Mouse (Mus musculus): Measurements from ENCODE around the gene Olfr117.
"Not testable (repeated sequence)": the region's sequence is repeated elsewhere in the genome, so short reads cannot be mapped to it uniquely, and the experiment has no call there.

Gene Olfr117

DNA sequence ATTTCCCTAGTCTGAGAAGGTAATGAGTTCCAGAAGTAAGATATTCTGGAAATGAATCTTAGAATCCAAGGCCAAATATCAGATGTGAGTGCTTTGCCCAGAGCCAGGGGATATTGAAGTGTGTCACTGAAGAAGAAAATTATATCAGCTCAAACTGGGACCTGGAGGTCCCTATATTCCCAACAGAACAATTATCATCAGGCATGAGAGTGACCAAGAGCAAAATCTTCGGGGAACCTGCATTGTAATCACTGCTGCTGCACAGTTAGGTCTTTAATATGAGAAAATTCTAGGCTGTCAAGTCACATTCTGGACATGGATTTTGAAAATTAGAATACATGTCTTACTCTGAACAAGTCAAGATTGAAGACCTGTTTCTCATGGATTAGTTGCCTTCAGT lies at the start of gene Olfr117:
TSS of gene Olfr117 (minus strand) at position 101 of the 400 bp plus-strand sequence.
- no peak for DNase-seq (ENCODE audit: low spot score in 2 of 2)

GRCm38 (mm10) chr17:37696264-37696663 lies 32.7 kb upstream of the Olfr117 start, which contains the start of gene Olfr119:
Gene Olfr119 (plus strand): TSS chr17:37696564.
- not testable (repeated sequence) for DNase-seq (ENCODE audit: low spot score in 2 of 2)

- no peak for DNase-seq (ENCODE audit: low spot score in 2 of 2)
These were observed 3.1 kb upstream of the Olfr117 start, which contains the start of gene Olfr118 for GRCm38 (mm10) chr17:37666688-37667087. Gene Olfr118 (plus strand): TSS chr17:37666988.

DNA sequence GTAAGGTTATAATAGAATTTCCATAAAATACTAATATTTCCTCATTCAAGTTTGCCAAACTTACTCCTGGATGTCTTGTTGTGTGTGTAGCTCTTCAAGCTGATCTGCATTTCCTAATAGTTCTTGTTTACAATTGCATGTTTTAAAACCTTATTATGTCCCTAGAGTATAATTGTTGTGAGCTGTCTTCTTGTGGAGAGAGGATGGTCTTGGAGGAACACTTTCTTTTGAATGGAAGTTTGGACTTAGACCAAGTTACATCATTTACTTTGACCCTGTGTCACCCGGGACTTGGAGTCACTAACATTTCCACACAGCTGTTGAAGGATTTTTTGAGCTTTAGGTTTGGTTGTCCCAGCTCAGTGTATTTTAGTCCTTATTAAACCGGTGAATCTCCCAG lies 36.6 kb downstream of the Olfr117 start, which contains the start of the genes Olfr115 and Olfr116:
TSS of gene Olfr115 (minus strand) at position 101 of the 400 bp plus-strand sequence.
TSS of gene Olfr116 (minus strand) at position 191 of the 400 bp plus-strand sequence.
- DNase-seq (ENCODE audit: low spot score in 2 of 2) = no peak
